Mouse (Mus musculus): ENCODE measurements around the gene Efna2.
"Not testable (repeated sequence)": the region's sequence is repeated elsewhere in the genome, so short reads cannot be mapped to it uniquely, and the experiment has no call there.

The Efna2 gene

GRCm38 (mm10) chr10:80155277-80155676 lies 24.0 kb upstream of the Efna2 start:
- no peak for DNase-seq (ENCODE audit: low spot score)

GRCm38 (mm10) chr10:80156002-80156751 lies 23.1 kb upstream of the Efna2 start:
- DNase-seq (ENCODE audit: low spot score) = no peak

DNA sequence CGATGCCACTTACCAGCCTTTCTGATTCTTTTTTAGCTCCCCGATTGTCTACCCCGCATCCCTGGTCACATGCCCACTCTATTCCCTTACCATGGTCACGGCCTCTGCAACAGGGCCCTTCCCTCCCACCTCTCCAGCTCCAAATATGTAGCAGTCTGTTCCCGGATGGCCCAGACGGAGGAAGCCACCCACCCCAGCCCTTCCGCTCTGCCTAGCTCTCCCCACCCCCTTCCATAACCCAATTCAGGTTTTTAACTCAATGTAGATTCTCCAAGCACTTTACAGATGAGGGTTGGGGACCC lies 22.6 kb upstream of the Efna2 start:
- no peak for DNase-seq (ENCODE audit: low spot score)

DNA sequence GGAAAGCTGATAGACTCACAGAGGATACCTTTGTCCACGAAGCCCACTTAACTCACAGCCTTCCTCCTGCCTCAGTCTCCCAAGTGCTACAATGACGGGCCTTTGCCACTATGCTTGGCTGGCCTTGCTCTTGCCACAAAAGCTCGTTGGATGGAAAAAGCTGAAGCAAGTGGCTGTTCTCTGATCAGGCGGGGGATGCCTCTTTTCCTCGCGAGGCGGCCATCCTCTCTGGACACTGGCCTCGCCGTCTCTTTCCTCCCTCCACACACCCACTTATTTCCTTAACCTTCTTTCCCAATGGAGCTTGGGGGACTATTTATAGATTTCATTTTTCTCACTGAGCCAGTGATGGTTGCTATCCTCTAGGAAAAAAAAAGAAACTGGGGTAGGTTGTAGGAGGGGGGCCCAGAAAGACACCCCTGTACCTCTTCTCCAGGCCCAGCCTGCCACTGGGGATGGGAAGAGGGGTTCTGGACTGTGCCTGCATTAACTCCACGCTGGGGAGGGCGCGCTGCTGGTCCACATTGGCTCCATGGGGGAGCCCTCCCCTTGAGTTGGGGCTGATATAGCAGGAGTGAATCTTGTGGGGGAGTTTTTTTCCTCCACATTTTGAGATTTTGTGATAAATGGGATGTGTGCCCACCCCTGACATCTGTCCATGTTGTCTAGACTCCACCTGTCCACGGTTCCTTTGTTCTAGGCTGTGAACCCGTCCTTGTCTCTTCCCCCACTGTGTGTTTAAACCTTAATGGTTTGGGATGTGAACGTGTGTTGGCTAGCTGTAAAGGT lies 21.9 kb upstream of the Efna2 start:
- DNase-seq (ENCODE audit: low spot score) = no peak

DNA sequence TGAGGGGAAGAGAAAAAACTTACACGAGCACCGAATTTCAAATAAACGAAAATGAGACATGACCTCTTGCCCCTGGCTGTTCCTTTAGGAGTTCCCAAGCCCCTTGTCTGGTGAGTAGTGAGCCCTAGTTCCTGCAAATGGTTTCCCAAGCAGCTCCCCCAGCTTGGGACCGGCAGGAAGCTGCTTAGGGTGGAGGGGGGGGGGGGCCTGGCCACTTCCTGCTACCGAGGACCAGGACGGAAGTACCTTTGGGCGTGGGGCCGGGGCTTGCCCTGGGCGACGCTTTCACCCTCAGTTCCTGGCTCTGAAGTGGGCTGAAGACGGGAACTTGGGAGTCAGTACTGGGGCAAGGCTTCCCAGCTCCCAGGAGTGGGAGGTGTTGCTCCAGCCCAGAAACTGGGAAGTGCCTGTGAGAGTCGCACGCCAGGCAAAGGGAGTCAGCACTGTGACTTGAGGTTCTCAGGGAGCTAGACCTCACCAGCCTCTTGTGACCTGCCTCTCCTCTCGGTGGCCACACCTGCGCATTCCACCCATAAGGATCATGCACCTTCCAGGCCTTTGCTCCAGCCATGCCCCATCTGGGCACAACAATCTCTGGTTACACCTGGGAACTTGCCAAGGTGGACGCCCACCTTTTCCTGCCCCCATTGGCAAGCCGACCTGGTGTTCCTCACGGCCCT lies 20.8 kb upstream of the Efna2 start:
- DNase-seq (ENCODE audit: low spot score) = no peak

- DNase-seq (ENCODE audit: low spot score) = no peak
These were observed 20.2 kb upstream of the Efna2 start for GRCm38 (mm10) chr10:80159021-80159560.

GRCm38 (mm10) chr10:80159561-80160454 lies 19.5 kb upstream of the Efna2 start:
- peak; percentile 99 for DNase-seq (ENCODE audit: low spot score)

DNA sequence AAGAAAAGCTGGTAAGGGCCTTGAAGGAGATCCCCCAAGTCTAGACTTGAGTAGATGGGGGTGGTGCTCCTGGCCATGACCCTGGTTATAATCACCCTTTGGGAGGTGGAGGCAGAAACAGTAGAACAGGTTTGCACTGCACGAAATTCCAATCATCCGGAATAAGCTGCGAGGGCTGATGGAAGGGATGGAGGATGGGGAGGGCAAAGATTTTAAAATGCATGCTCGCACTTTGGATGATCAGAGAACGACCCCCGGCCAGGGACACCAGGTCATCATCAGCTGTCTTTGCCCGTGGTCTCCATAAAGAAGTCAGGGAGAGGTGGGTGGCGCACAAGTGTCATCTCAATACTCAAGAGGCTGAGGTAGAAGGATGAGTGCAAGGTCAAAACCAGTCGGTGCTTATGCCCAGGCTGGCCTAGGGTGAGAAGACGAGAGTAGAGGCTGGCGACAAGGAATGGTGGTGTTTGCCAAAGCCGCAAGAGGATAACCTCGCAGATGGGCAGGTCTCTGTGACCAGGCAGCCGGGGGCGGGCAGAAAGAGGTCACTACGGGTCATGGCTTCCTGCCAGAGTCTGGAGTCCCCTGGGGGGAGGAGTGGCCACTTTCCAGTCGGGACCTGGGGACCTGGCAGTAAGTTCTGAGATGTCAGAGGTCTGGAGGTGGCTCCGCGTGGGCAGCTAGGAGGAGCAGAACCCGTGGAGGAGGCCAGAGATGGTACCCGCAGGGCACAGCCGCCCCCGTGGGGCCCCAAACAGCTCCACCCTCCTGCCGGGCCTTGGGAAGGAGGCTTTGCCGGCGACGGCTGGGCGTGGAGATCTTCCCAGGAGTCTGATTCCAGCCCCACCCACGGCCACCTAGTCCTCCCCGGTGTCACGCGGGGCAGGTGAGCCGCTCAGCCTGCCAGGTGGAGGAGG lies 18.6 kb upstream of the Efna2 start:
- no peak for DNase-seq (ENCODE audit: low spot score)

- no peak for DNase-seq (ENCODE audit: low spot score)
These were observed 17.6 kb upstream of the Efna2 start for GRCm38 (mm10) chr10:80161522-80162242.

DNA sequence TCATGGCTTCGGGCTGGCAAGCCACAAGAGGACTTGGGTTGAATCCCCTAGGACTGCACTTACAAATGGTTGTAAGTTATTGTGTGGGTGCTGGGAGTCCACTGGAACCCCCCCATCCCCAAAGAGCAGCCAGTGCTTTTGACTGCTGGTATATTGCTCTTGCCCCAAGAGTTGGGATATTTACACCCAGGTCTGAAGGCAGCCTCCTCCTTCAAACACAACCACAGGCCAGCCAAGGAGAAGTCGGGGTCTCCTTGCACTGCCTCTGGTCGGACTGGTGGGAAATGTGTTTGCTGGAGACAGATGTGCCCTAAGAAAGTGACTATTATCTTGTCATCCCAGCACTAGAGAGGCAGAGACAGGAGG lies 17.1 kb upstream of the Efna2 start:
- no peak for DNase-seq (ENCODE audit: low spot score)

DNA sequence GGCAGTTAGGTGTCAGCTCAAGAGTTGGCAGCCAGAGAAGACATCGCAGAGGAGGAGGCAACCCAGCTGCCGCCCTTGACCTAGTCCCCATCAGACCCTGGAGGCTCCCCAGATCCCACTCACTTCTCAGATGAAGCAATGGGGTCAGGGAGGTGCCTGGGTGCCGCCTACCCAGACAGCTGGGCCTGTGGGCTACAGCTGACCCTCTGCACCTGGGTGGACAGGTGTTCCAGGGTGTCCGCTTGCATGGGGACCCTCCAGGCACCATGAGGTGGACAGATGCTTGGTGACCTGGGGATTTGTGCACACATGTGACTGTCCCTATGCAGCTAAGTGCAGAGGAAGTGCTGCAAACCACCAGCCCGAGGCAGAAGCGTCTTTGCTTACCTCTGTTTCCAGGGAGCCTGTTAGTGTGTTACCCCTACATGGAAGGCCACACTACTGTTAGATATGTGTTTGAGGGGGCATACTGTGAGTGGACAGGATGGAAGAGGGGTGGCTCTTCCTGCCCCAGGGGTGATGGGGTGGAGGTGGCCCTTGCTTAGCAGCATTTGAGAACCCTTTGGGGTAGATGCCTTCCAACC lies 16.5 kb upstream of the Efna2 start:
- DNase-seq (ENCODE audit: low spot score) = no peak

GRCm38 (mm10) chr10:80163721-80164120 lies 15.6 kb upstream of the Efna2 start:
- DNase-seq (ENCODE audit: low spot score) = no peak

DNA sequence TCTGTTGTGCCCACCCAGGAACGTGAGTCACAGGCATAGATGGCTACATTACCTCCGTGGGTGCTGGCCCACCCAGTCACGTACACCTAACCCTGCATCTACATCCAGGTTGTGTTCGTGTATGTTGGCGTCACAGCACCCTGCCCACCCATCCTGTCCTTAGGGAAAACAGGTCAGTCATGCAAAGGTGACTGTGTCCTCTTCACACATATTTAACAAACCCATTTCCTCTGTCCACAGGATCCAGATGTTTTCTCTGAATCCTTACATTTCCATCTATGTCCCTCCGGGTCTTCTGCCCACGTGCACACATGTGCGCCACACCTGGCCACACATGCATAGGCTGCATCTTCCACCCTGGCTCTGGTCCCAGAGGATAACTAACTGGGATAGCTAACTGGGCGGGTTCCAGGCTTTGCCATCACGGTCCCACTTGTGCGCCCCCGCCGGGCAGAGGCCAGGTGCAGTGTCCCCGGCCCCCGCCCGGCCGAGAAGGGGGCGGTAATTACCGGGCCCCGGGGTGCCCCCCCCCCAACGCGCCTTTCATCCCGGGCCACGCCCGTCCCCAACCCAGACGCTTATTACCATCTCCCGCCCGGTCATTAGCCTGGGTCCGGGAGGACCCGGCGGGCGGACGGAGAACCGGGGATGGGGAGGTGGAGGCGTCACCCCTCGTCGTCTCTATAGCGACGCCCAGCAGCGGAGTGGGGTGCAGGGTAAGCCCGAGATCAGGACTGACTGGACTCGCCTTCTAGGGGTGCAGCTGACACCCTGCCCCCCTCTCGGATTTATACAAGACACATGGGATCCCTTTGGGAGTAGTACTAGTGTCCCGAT lies 14.9 kb upstream of the Efna2 start:
- DNase-seq (ENCODE audit: low spot score) = no peak

GRCm38 (mm10) chr10:80164998-80165344 lies 14.3 kb upstream of the Efna2 start:
- DNase-seq (ENCODE audit: low spot score) = peak; percentile 98

GRCm38 (mm10) chr10:80165392-80166128 lies 13.7 kb upstream of the Efna2 start, which contains the start of gene Cirbp:
Cirbp (plus strand) TSS chr10:80165985.
- DNase-seq (ENCODE audit: low spot score) = no peak

- DNase-seq (ENCODE audit: low spot score) = not testable (repeated sequence)
These were observed 13.1 kb upstream of the Efna2 start for GRCm38 (mm10) chr10:80166136-80166535.

- peak; percentile 98 for DNase-seq (ENCODE audit: low spot score)
These were observed 11.7 kb upstream of the Efna2 start for GRCm38 (mm10) chr10:80167460-80168037.
